Mouse (Mus musculus) forebrain, embryonic 16.5 days (tissue): ENCODE measurements around the gene Hoxc4. TPM values are rescaled to one million over a fixed set of nuclear protein-coding genes. Genes with fewer than 3 reads are reported as not detected.

ENCODE experiments used
- ATAC-seq: fragments of 200-750 bp; cut with Nextera tagmentation; 2 replicates; pipeline ENCODE4 v1.8.0; 2017; ENCODE audit warnings: mild to moderate bottlenecking, moderate library complexity
- H3K27ac ChIP-seq: fragments of 300-500 bp; sonication (generic); 2 replicates; pipeline ENCODE4 v1.5.1; 2014; ENCODE audit warnings: low read length, control low read depth
- H3K27me3 ChIP-seq: fragments of 300-500 bp; sonication (generic); replicated peaks from 2 replicates; pipeline ENCODE4 v1.6.1; 2014; ENCODE audit warnings: low read length; ENCODE audit not compliant: control insufficient read depth, insufficient read depth
- H3K36me3 ChIP-seq: fragments of 300-500 bp; sonication (generic); 2 replicates; pipeline ENCODE4 v1.6.1; 2014; ENCODE audit not compliant: control insufficient read depth, insufficient read depth
- H3K4me1 ChIP-seq: fragments of 300-500 bp; sonication (generic); replicated peaks from 2 replicates; pipeline ENCODE4 v1.6.1; 2014; ENCODE audit warnings: low read length; ENCODE audit not compliant: control insufficient read depth, insufficient read depth
- H3K4me2 ChIP-seq: fragments of 300-500 bp; sonication (generic); 2 replicates; pipeline ENCODE4 v1.6.1; 2014; ENCODE audit warnings: mild to moderate bottlenecking, low read length, control low read depth
- H3K4me3 ChIP-seq: fragments of 300-500 bp; sonication (generic); replicated peaks from 2 replicates; pipeline ENCODE4 v1.5.1; 2014; ENCODE audit warnings: mild to moderate bottlenecking, low read length, control low read depth
- H3K9ac ChIP-seq: fragments of 300-500 bp; sonication (generic); replicated peaks from 2 replicates; pipeline ENCODE4 v1.6.1; 2014; ENCODE audit warnings: low read depth, low read length, control low read depth
- H3K9me3 ChIP-seq: fragments of 300-500 bp; sonication (generic); 2 replicates; pipeline ENCODE4 v1.6.1; 2016; ENCODE audit warnings: low read length; ENCODE audit not compliant: control insufficient read depth
- WGBS: fragments of 180-500 bp; shearing (Covaris S2); extraction: QIAGEN DNeasy Blood & Tissue Kit; methylation state at CpG from one replicate; pipeline ENCODE4 v1.1.7; 2014; 5-methylcytosine and 5-hydroxymethylcytosine counted together
- polyA plus RNA-seq: library from polyadenylated mRNA; unstranded; fragments of >200 nt; fragmentation: Nextera tagmentation; extraction: Ambion mirVana; gene quantifications from 2 replicates; pipeline ENCODE4 v1.2.1, GENCODE M21; 2015

Gene Hoxc4
- polyA plus RNA-seq, 1 experiment from 2014 or later: not detected

DNA sequence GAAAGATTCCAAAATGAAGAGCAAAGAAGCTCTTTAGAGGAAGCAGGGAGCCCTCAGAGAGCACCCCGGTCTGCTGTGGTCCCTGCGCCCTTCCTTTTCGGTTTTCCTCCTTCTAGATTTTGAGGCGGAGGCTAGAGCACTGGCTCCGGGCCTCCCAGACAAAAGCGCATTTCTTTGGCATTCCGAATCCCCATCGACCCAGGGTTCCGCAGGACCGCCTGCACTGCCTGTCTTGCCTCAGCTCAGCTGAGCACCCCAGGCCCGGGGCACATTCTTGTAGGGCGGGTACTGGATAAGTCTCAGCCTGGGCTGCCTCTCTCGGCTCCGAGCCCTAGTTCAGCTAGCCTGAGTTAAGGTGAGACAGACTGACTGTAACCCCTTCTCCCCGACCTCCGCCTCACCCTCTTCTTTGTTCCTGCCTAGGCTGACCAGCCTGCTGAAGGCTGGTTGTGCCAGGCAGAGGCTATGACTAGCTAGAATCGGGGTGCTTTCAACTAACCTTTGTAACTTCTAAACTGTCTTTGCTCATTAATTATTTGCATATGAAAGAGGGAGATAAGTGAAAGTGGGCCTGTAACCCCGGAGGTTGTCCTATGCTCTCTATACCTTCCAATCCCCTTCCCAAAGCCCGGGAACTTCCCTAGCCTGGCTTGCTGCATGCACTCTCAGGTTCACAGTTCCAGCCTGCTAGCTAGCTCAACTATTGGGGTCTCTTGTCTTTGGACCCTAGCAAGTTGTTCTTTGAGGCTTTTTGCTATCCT is 3.1 kb upstream of the Hoxc4 start:
- no peak overlapping the region for H3K9ac ChIP-seq
- H3K4me3 ChIP-seq: no peak overlapping the region
- ATAC-seq: no peak

DNA sequence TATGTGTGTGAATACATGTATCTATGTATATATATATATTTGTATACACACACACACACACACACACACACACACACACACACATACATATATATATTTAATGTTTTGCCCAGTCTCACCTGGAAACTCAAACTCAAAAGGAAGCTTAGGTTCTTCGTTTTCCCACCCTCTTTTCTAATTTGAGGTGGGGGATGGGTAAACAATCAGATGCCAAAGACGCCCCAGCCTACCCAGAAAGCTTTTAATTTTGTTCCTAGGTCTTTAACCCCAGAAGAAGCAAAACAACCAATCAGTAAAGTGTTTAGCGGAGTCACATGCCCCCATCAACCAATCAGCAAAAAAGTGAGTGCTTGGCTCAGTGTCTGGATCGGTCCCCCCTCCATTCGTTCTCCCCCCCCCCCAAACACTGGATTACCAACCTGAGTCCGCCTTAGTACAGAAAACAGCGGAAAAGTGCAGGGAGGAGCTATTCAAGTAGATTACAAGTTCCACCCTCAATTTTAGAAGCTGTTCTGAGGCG is 2.2 kb downstream of the Hoxc4 start:
- Histone ChIP-seq H3K9ac (no peak overlapping the region), H3K27me3 (peaks cover 96% of the 10 kb centered on the region), H3K36me3 (no peaks in the 10 kb centered on the region), H3K4me3 (no peak overlapping the region), H3K4me2 (no peak overlapping the region), H3K4me1 (no peaks in the 10 kb centered on the region), H3K9me3 (no peaks in the 10 kb centered on the region), H3K27ac (no peak overlapping the region)
- whole genome bisulfite sequencing: 0% methylated on average over 8 of the region's 8 CpGs
- no peak for ATAC-seq

More for the DNA sequence above, 3.1 kb upstream of the Hoxc4 start:
- peaks cover 6% of the 10 kb centered on the region for H3K4me1 ChIP-seq
- no peak overlapping the region for H3K4me2 ChIP-seq
- no peaks in the 10 kb centered on the region for H3K9me3 ChIP-seq
- H3K27ac ChIP-seq: no peak overlapping the region
- peaks cover 93% of the 10 kb centered on the region for H3K27me3 ChIP-seq
- WGBS: under 1% methylated on average over 19 of the region's 19 CpGs
- H3K36me3 ChIP-seq: no peaks in the 10 kb centered on the region

DNA sequence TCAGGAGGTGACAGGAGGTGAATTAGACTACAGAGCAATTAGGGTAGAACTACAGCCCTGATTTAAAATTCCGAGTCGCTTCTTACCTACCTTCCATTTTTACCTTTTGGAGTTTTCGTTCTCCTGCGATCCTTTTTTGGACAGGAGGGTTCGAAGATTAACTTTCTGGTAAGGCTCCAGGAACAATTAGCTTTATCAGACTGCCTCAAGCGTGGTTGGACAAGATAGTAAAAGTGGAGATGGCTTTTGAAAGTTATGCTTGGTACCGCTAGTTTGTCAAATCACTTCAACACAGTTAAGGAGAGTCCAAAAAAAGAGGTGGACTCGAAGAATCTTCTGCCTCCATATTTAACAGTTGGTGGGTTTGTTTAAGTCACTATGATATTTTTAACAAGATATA is 2.8 kb downstream of the Hoxc4 start:
- WGBS: 8% methylated on average over 8 of the region's 8 CpGs
- Histone ChIP-seq H3K27ac (no peak overlapping the region), H3K9ac (no peak overlapping the region), H3K4me1 (no peaks in the 10 kb centered on the region), H3K36me3 (no peaks in the 10 kb centered on the region), H3K27me3 (peaks cover 96% of the 10 kb centered on the region), H3K4me3 (no peak overlapping the region), H3K9me3 (no peaks in the 10 kb centered on the region), H3K4me2 (no peak overlapping the region)
- ATAC-seq: no peak

- peaks cover 96% of the 10 kb centered on the region for H3K27me3 ChIP-seq
- H3K4me3 ChIP-seq: no peak overlapping the region
- no peak overlapping the region for H3K27ac ChIP-seq
- H3K36me3 ChIP-seq: no peaks in the 10 kb centered on the region
- ATAC-seq: no peak
- H3K4me1 ChIP-seq: no peaks in the 10 kb centered on the region
- no peaks in the 10 kb centered on the region for H3K9me3 ChIP-seq
- no peak overlapping the region for H3K4me2 ChIP-seq
- WGBS: 3% methylated on average over 2 of the region's 2 CpGs
- H3K9ac ChIP-seq: no peak overlapping the region
These were observed 5.4 kb downstream of the Hoxc4 start for GRCm38 (mm10) chr15:103024131-103024530.

DNA sequence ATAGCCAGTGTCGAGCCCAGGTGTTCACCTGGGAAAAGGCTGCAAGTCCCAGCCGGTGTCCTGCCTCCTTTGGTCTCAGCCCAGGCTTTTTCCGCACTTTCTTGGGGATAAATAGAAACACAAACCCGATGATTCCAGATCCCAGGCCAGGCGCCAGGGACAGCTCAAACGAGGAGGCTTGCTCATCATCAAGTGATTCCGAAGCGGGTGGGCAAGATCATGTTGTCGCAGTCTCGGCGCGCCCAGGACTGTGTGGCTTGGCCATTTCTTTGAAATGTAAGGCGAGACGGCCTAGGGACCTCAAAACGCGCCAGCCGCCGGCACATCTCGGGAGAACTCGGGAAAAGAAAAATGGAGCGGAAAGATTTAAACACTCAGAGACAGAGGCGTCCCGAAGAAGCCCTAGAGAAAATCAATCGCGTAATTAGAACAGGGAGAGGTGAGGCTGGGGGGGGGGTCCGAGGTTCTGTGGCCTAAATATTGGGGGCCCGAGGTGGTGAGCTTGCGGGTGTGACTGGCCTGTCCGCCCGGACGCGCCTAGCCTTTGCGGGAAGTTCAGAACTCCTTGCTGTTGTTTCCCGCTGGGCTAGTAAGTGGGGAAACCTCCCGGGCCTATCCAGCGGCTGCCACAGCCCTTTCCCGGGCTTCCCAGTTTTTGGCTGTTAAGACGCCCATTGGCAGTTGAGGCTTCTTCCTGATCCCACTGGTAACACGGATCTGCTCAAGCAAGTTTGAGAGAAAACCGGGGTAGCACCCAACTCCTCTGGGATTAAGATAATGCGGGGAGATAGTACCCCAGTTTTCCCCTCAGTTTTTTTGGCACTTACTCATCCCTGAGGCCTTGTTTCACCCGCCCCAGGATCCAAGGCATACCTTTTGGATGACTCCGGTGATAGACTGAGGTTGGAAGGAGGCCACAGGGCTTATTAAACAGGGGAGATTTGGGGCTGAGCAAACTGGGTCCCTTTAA is 8.8 kb downstream of the Hoxc4 start:
- Histone ChIP-seq H3K4me1 (no peaks in the 10 kb centered on the region), H3K4me2 (no peak overlapping the region), H3K27me3 (peaks cover 91% of the 10 kb centered on the region), H3K4me3 (no peak overlapping the region), H3K9me3 (no peaks in the 10 kb centered on the region), H3K9ac (no peak overlapping the region), H3K36me3 (no peaks in the 10 kb centered on the region), H3K27ac (no peak overlapping the region)
- WGBS: under 1% methylated on average over 43 of the region's 43 CpGs
- no peak for ATAC-seq

DNA sequence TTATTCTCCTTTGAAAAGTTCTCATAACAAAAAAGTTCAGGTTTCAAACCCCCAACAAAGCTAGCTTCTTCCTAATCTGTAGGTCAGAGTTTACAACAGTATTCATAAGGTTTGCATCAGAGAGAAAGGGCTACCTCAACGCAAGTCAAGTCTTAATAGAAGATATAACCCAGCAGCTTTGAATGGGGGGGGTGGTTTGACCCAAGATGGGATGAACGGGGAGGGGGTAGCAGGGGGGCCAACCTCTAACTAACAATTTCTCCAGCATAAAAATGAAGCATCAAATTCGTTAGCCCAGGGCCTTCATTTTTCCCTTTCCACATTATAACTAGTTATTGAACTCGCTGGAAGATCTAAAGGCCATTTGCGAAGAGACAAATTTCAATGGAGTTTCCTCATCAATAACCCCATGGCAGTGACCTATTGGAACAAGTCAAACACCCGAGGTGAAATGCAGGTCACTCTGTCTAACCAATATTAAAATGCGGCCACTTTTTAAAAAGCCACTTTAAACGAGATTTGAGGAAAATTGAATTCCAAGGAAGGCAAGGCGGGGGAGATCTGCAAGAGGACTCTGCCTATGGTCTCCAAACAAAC is 10.3 kb downstream of the Hoxc4 start:
- Histone ChIP-seq H3K27me3 (peaks cover 89% of the 10 kb centered on the region), H3K4me1 (no peaks in the 10 kb centered on the region), H3K9me3 (no peaks in the 10 kb centered on the region), H3K9ac (no peak overlapping the region), H3K36me3 (no peaks in the 10 kb centered on the region), H3K4me3 (no peak overlapping the region), H3K4me2 (no peak overlapping the region), H3K27ac (no peak overlapping the region)
- WGBS: 7% methylated on average over 9 of the region's 9 CpGs
- no peak for ATAC-seq

GRCm38 (mm10) chr15:103030142-103030541 is 11.4 kb downstream of the Hoxc4 start:
- no peak overlapping the region for H3K9ac ChIP-seq
- no peaks in the 10 kb centered on the region for H3K4me1 ChIP-seq
- WGBS: 2% methylated on average over 8 of the region's 8 CpGs
- no peak overlapping the region for H3K4me2 ChIP-seq
- H3K27me3 ChIP-seq: peaks cover 88% of the 10 kb centered on the region
- no peak for ATAC-seq
- H3K4me3 ChIP-seq: no peak overlapping the region
- no peaks in the 10 kb centered on the region for H3K9me3 ChIP-seq
- no peaks in the 10 kb centered on the region for H3K36me3 ChIP-seq
- H3K27ac ChIP-seq: no peak overlapping the region

DNA sequence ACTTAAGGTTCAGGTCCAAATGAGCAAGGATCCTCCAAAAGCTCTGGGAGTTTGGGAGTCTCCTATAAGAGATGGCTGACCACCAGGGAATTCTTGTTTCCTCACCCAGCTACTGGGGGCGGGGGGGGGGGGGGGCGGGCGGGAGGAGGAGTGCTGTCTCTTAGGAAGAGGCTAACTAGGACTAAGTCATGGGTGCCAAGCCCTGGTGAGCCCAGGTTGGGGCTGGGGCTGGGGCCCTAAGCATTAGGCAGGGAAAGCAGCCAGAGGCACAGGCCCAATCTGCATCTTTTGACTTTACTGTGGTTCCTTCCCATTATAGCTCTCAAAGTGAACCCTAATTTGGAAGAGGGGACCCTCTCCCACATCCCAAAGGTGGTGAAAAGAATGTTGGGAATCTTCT is 13.4 kb downstream of the Hoxc4 start:
- no peak for ATAC-seq
- H3K36me3 ChIP-seq: no peaks in the 10 kb centered on the region
- H3K27me3 ChIP-seq: peaks cover 87% of the 10 kb centered on the region
- no peak overlapping the region for H3K9ac ChIP-seq
- no peaks in the 10 kb centered on the region for H3K4me1 ChIP-seq
- no CpG with 5 or more reads among the region's 3 CpGs for WGBS
- no peak overlapping the region for H3K27ac ChIP-seq
- H3K9me3 ChIP-seq: no peaks in the 10 kb centered on the region
- no peak overlapping the region for H3K4me3 ChIP-seq
- no peak overlapping the region for H3K4me2 ChIP-seq
